Mouse (Mus musculus) bone marrow macrophage, adult 2 months (primary cell): ENCODE results near the gene AU040320.

Experiments used
- CTCF ChIP-seq: IDR thresholded peaks from 2 replicates; pipeline ENCODE4 v1.5.1; 2012; ENCODE audit warnings: low read depth, mild to moderate bottlenecking, low read length, moderate library complexity
- POLR2A ChIP-seq: IDR thresholded peaks from 2 replicates; pipeline ENCODE4 v1.6.1; 2012; ENCODE audit warnings: mild to moderate bottlenecking, low read depth, low read length, borderline replicate concordance

DNA sequence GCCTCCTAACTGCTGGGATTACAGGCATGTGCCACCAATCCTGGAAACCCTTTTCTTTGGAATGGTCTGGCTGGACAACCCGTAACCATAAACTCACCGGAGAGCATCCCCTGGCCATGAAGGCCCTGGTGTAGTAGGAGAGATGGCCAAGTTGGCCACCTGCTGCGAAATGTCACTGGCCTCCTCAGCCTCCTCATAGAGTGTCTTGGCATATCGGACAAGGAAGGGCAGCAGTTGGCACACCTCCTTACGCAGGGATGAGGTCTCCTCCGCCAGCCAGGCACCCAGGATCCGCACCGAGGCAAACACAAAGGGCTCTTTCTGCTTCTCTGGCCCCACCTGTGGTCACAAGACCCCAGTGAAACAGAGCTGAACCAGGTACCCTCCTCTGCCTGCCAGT, 5.0 kb upstream of the AU040320 start:
- TF ChIP-seq CTCF, result no peak
- TF ChIP-seq POLR2A, result no peak
